Mouse (Mus musculus) embryo, embryonic 10.5 days (tissue): ENCODE measurements around the gene Dtx4.

Experiments
- DNase-seq: peaks from one replicate; pipeline ENCODE4 v3.0.0-alpha.2; 2015; ENCODE audit warnings: low spot score

The Dtx4 gene

DNA sequence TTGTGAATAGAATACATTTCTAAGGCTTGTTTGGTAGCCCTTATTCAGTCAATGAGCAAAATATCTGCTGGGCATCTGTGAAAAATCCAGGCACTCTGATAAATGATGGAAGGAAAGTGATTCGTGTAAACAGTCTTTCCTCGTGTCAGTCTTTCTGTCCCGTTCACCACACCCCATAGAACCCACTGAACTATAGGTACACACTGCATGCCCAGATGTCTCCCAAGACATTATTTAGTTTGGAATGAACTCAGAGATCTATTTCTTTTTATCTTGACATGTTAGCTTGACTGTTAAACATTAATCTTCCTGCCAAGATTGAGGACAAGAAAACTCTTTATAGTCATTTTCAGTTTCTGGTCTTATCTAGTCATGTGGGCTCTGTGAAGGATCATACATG lies 82.9 kb downstream of the Dtx4 start:
- DNase-seq = no peak

DNA sequence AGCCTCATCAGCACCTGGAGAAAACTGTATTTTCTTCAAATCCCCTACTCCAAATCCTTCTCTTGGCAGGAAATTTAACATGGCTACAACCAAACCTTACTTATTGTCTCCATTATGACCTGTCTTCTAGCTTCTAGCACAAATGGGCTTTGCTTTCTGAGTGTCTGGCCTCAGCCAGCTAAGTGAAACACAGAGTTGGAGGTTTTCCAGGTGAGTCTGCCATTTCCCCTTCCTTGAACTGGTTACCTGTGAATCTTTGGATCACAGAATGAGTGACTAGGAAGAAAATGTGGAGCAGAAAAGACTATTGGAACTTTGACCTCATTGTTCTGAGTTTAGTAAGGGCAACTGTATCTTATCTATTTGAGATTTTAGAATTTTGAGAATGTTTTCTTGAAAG lies 83.9 kb downstream of the Dtx4 start, which contains the start of gene Olfr1441:
Olfr1441 (plus strand) TSS at position 73 of the 400 bp plus-strand sequence.
- DNase-seq = no peak
